Mouse (Mus musculus): ENCODE measurements at regions not wholly inside any gene's neighbourhood (a gene's known extent, or its start where the extent isn't known, plus 50 kb on each side); places are given as distances from the start of the nearest gene placed in this dataset.
"Not testable (repeated sequence)": the region's sequence is repeated elsewhere in the genome, so short reads cannot be mapped to it uniquely, and the experiment has no call there.

DNA sequence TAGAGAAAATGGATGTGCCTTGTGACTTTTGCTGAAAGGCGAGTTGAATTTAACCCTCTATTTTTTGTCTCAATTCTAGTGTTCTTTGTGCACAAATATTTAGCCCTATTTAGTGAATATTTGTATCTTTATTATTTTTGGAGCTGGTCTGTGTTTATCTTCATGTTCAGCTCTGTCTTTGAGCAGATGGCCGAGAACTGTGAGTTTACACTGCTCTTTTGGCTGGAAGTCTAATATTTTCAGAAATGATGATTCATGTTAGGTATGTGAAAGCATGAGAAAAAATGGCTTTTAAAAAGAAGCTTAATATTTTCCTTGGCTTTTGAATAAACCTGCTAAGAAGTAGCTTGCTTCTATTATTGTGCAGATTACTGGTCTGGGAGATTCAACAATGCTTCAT, 505.4 kb downstream of the Sema5a start:
- DNase-seq = no peak

GRCm38 (mm10) chr15:32751991-32752390, 507.4 kb downstream of the Sema5a start:
- DNase-seq = no peak

- DNase-seq = no peak
Observed at GRCm38 (mm10) chr15:32760141-32760540, 515.5 kb downstream of the Sema5a start.

GRCm38 (mm10) chr15:32766011-32766701, 521.5 kb downstream of the Sema5a start:
- DNase-seq = peak; percentile 12 to 19

- no peak for DNase-seq
Observed at GRCm38 (mm10) chr15:32766746-32767471, 522.3 kb downstream of the Sema5a start.

DNA sequence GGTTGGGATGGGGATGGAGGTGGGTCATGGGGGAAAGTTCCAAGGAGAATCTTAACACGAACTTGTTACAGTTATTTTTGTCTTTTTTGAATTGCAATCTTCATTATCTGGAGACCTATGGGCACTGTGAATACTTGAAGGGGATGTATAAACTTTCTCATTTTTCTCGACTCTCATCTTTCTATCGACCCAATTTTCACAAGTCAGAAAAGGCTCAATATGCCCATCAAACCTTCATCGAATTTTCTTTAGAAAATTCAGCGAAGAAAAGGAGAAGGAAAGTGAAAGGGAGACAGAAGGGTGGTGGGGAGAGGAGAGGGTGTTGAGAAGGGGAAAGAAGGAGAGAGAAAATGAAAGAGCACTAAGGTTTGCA, 533.6 kb downstream of the Sema5a start:
- DNase-seq = not testable (repeated sequence)

- DNase-seq = peak; percentile 81 to 89
Observed at GRCm38 (mm10) chr15:32778599-32779273, 534.1 kb downstream of the Sema5a start.

GRCm38 (mm10) chr15:32779274-32779615, 534.6 kb downstream of the Sema5a start:
- not testable (repeated sequence) for DNase-seq

- not testable (repeated sequence) for DNase-seq
Observed at GRCm38 (mm10) chr15:32781609-32782008, 537.0 kb downstream of the Sema5a start.

- no peak for DNase-seq
Observed at GRCm38 (mm10) chr15:32799222-32799621, 554.6 kb downstream of the Sema5a start.

- DNase-seq = no peak
Observed at GRCm38 (mm10) chr15:32810849-32811632, 566.4 kb downstream of the Sema5a start.

DNA sequence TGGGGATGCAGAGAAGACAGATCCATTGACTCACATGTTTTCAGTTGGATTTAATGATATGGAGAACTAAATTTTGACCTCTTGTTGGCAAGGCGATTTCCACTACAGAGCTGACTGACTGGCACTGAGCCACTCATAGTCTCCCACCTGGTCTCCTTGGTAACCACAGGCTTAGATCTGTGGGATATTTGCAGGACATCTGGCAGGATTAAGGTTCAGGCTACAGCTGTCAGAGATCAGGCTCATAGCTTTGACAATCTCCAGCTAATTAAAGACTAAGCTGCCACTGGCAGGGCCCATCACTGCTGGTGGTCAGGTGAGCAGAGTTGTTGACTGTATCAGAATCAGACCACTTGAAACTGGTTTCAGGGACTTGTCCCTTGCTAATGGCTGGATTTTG, 595.4 kb downstream of the Sema5a start:
- DNase-seq = no peak
